ENCODE assay signal across 10 mouse cellular contexts in the genomic region with DNA sequence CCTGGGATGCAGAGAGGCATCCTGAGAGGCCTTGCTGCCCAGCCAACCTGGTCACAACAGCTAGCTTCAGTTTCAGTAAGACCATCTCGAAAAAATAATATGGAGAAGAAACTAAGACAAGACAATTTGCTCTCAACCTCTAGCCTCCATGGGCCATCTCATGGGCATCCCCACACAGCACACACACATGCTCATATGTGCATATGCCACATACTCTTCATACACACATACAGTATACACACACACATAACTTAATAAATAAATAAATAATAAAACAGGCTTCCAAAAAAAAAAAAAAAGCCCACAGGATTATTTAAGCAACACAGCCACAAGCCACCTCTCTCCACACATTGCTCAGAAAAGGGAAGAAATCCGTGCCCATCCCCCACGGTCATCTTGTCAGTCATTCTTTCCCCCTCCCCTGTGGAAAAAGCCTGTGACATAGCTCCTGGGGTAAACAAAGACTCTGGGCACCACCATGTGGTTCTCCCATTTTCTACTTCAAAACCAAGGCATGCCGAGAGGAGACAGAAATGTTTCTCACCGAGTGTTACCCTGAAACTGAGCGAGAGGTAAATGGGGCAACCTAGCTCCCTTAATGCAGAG. TPM values are rescaled to one million over a fixed set of nuclear protein-coding genes. Genes with fewer than 3 reads are reported as not detected.
A peak's percentile ranks its signal among the peaks of the same experiment; 100 is the strongest.
DNase-seq lines count a peak whose midpoint lies in the region; ATAC-seq lines count a peak whose summit lies in the region.
"Had no signal": no experiment of that assay in that cellular context is flagged by ENCODE, and none has a peak within 500 bp of the region (broad histone marks: within the 10 kb centered on the region; RNA-seq: fewer than 3 reads in every experiment).

No protein-coding gene starts in this region.

- H3K4me1 ChIP-seq in heart, embryonic 14.5 days (ENCODE audit: control insufficient read depth in 2 of 2, insufficient read depth in 2 of 2, low read length in 2 of 2), result peaks cover 4 to 8% of the 10 kb centered on the region in 2 experiments

- peak overlapping the region; percentile 65 for H3K4me2 ChIP-seq in heart, embryonic 14.5 days (ENCODE audit: low read length)
- H3K4me2 ChIP-seq: limb, embryonic 13.5 days had no signal

- no peak for ATAC-seq in heart, embryonic 14.5 days (ENCODE audit: insufficient number of reproducible peaks, insufficient read depth, low FRiP score, low read depth)
- peak; percentile 28; the same call in 1 of the 2 replicates for ATAC-seq in neutrophil, adult 5-6 weeks (ENCODE audit: extremely low read depth, insufficient number of reproducible peaks, low FRiP score, poor library complexity, severe bottlenecking)

- no peaks in the 10 kb centered on the region for H3K27me3 ChIP-seq in heart, embryonic 14.5 days (ENCODE audit: control insufficient read depth, insufficient read depth, low read length)
- H3K27me3 ChIP-seq: limb, embryonic 13.5 days had no signal

- no peaks in the 10 kb centered on the region for H3K36me3 ChIP-seq in heart, embryonic 14.5 days (ENCODE audit: control insufficient read depth, insufficient read depth, low read length)
- H3K36me3 ChIP-seq: limb, embryonic 13.5 days had no signal

- DNase-seq in heart, adult 18-20 months, result peak; percentile 10 to 40
- no peak for DNase-seq in heart, adult 9 months (ENCODE audit: low spot score in 2 of 2)
- peak; percentile 7 for DNase-seq in lung, postnatal 36 days
- DNase-seq in lung, postnatal 25 days (ENCODE audit: low spot score), result no peak
- DNase-seq in frontal cortex, postnatal 10 days (ENCODE audit: low spot score in 2 of 2), result no peak
- no peak for DNase-seq in kidney, adult 9 months
- DNase-seq: thymus, adult 2 months had no signal

- 42% methylated on average over 6 of the region's 6 CpGs for WGBS in heart, embryonic 14.5 days

- no peaks in the 10 kb centered on the region for H3K9me3 ChIP-seq in heart, embryonic 14.5 days (ENCODE audit: control insufficient read depth, low read length)
- H3K9me3 ChIP-seq: limb, embryonic 13.5 days had no signal

- H3K4me3 ChIP-seq in heart, embryonic 14.5 days (ENCODE audit: control insufficient read depth in 1 of 2, insufficient read depth in 1 of 2, low read depth in 1 of 2, low read length in 2 of 2), result peak overlapping the region; percentile 10 to 47; a peak in 3 of 4 replicates
- H3K4me3 ChIP-seq: limb, embryonic 13.5 days had no signal

- no peak overlapping the region for H3K27ac ChIP-seq in heart, embryonic 14.5 days (replicated peaks in 1 of 2; ENCODE audit: control insufficient read depth in 1 of 2, insufficient read depth in 1 of 2, low read depth in 2 of 2, low read length in 2 of 2)
- H3K27ac ChIP-seq: limb, embryonic 13.5 days had no signal

- peak overlapping the region; percentile 59 for H3K9ac ChIP-seq in heart, embryonic 14.5 days (ENCODE audit: low read length)
- H3K9ac ChIP-seq: limb, embryonic 13.5 days had no signal

RNA-seq across cellular contexts. Expression of gene Atp2c1, which starts 7.7 kb away (rescaled TPM):
- total RNA-seq in heart, adult 18-20 months (2021), result 10 to 100 TPM; 58.6 to 65.0 TPM
- polyA plus RNA-seq in heart, embryonic 14.5 days (2014; fragmentation: Nextera tagmentation; extraction: Ambion mirVana), result 53.4 and 62.8 TPM in 2 replicates
- 171 and 186 TPM in 2 replicates for total RNA-seq in neutrophil, adult 5-6 weeks (2017)

Comparison
In these comparisons a context has a peak if more than half of its experiments do, and no peak if none do; other contexts are left out.
1. DNase-seq: peak in heart, adult 18-20 months (2 of 2) and lung, postnatal 36 days (single experiment); none in heart, adult 9 months (0 of 2), lung, postnatal 25 days (single experiment), frontal cortex, postnatal 10 days (0 of 2) and kidney, adult 9 months (single experiment).